Mouse (Mus musculus) thymus, postnatal 36 days (tissue): ENCODE measurements around the gene Muc5ac.
A peak's percentile ranks its signal among the peaks of the same experiment; 100 is the strongest.

Experiments
- DNase-seq, 2 experiments: peaks; one replicate each; pipeline ENCODE4 v3.0.0; 2022; ENCODE audit warnings: mixed read lengths in 2 of 2

The Muc5ac gene

DNA sequence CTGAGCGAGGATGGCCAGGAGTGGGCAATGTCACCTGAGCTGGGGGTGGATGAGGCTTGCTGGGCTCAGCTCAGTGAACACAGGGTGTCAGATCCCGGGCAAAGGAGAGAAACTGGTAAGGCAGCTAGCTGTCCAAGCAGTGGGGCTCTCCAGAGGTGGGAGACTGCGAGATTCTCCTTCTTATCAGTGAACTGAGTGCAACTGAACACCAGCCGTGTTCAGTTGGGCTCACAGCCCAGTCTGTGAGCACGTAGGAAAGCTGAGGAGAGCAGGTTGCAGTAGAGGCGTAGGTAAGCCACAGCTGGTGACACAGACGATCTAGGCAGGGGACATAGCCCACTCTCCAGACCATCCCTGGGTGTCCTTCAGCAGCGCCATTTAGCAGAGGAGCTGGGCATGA lies 47.7 kb downstream of the Muc5ac start:
- peak in 1 of 2 experiments; percentile 7 for DNase-seq

DNA sequence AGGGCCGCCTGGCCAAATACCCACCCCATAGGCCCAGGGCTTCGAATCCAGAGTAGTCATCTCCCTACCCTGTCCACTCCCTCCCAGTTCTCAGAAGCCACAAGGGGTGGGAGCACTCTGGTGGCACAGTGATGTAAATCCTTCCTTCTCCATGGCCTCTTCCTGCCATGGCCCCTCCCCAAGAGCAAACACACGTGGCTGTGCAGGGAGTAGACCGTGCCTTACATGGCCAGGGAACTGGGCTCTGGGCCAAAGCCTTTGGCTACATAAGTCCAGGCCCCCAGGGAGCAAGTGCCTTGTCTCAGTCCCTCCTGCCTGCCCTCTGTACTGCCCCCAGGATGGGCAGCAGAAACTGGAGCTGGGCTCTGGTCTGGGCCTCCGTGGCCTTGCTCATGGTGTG lies 50.0 kb downstream of the Muc5ac start, which contains the start of gene Muc5b:
Gene Muc5b, plus strand, starts transcription at position 292 of the 400 bp plus-strand sequence.
- no peak for DNase-seq

DNA sequence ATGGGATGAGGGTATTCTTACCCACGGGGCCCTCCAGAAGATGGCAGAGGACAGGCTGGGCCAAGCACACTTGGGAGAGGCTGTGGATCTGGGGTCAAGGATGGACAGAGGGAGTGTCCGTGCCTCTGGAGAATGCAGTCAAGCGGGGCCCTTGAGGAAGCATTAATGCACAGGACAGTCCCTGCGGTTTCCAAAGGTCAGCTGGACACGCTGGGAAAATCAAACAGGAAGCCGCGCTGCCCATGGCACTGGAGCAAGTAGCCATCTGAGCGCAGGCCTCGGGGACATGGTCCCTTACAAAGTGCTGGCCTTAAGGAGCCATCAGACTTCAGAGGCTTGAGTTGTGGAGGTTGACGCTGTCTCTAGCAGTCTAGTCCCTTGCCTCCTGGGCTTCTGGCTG lies 51.6 kb downstream of the Muc5ac start:
- DNase-seq, result no peak

DNA sequence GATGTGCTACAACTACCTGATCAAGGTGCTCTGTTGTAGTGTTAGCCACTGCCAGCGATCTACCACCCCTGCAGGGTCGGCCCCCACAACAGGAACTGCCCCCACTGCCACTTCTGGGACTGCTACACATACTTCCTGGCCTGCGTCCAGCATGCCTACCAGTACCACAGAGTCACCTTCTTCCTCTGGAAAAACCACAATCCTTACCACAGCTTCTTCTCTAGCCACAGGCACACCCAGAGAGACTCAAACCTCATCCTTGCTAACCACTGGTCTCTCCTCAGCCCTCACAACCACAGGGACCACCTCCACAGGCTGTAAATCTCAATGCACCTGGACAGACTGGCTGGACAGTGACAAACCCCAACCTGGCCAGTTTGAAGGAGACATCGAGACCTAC lies 72.3 kb downstream of the Muc5ac start:
- no peak for DNase-seq
